Mouse (Mus musculus) heart, embryonic 11.5 days (tissue): ENCODE results near the gene Pla2g4b. TPM values are rescaled to one million over a fixed set of nuclear protein-coding genes. Genes with fewer than 3 reads are reported as not detected.

Experiments used
- ATAC-seq: fragments of 200-750 bp; cut with Nextera tagmentation; replicated peaks from 2 replicates; pipeline ENCODE4 v1.8.0; 2017; ENCODE audit warnings: moderate library complexity; ENCODE audit not compliant: insufficient number of reproducible peaks, low FRiP score, low TSS enrichment
- H3K27ac ChIP-seq: fragments of 300-500 bp; sonication (generic); 2 replicates; pipeline ENCODE4 v1.5.1; 2014; ENCODE audit warnings: mild to moderate bottlenecking, low read depth, low read length
- H3K27me3 ChIP-seq: fragments of 300-500 bp; sonication (generic); 2 replicates; pipeline ENCODE4 v1.6.1; 2014; ENCODE audit warnings: mild to moderate bottlenecking, low read length, mixed read lengths; ENCODE audit not compliant: control insufficient read depth, insufficient read depth
- H3K36me3 ChIP-seq: fragments of 300-500 bp; sonication (generic); 2 replicates; pipeline ENCODE4 v1.6.1; 2014; ENCODE audit warnings: mild to moderate bottlenecking, low read length, moderate library complexity, mixed read lengths; ENCODE audit not compliant: control insufficient read depth, insufficient read depth
- H3K4me1 ChIP-seq: fragments of 300-500 bp; sonication (generic); 2 replicates; pipeline ENCODE4 v1.6.1; 2014; ENCODE audit warnings: low read length; ENCODE audit not compliant: control insufficient read depth, insufficient read depth
- H3K4me2 ChIP-seq: fragments of 300-500 bp; sonication (generic); 2 replicates; pipeline ENCODE4 v1.6.1; 2014; ENCODE audit warnings: mild to moderate bottlenecking, moderate library complexity
- H3K4me3 ChIP-seq: fragments of 300-500 bp; sonication (generic); 2 replicates; pipeline ENCODE4 v1.5.1; 2014; ENCODE audit warnings: low read depth, low read length
- H3K9ac ChIP-seq: fragments of 300-500 bp; sonication (generic); 2 replicates; pipeline ENCODE4 v1.6.1; 2014; ENCODE audit warnings: mild to moderate bottlenecking, low read depth, low read length, moderate library complexity
- H3K9me3 ChIP-seq: fragments of 300-500 bp; sonication (generic); replicated peaks from 2 replicates; pipeline ENCODE4 v1.6.1; 2016; ENCODE audit warnings: low read length; ENCODE audit not compliant: control insufficient read depth
- WGBS: fragments of 180-500 bp; shearing (Covaris S2); extraction: QIAGEN DNeasy Blood & Tissue Kit; methylation state at CpG from one replicate; pipeline ENCODE4 v1.1.7; 2014; ENCODE audit not compliant: insufficient replicate concordance; 5-methylcytosine and 5-hydroxymethylcytosine counted together
- polyA plus RNA-seq: library from polyadenylated mRNA; unstranded; fragments of >200 nt; fragmentation: Nextera tagmentation; extraction: Ambion mirVana; gene quantifications from 2 replicates; pipeline ENCODE4 v1.2.1, GENCODE M21; 2014

The Pla2g4b gene
- polyA plus RNA-seq, 1 experiment from 2014 or later = 1.2 TPM

DNA sequence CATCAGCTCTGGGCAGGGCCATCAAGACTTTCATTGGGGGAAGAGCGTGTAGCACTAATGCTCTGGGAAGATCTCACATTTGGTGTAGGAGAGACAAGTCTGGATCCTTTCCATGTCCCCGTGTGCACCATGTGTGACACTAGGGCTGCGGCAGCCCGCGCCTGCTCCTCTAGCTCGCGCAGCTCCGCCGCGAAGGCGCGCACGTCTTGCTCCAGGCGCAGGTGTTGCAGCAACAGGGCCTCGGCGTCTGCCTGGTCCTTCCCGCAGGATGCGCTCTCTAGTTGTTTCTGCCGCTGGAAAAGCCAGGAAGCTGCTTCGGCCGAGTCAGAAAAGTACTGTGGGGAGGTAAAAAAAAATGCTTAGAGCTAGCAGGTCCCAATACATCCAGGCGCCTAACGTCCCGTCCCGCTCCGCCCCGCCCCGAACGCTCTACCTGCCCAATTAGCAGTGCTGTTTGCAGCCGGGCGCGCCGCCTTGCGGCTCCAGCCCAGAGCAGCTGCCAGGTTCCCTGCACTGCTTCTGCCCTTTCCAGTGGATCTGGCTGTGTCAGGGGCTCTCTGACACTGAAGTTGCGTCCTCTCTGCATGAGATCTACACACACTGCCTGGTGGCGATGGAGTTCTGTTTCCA lies 43.0 kb downstream of the Pla2g4b start:
- peaks cover 24% of the 10 kb centered on the region for H3K27me3 ChIP-seq
- WGBS = 2% methylated on average over 36 of the region's 36 CpGs
- H3K9ac ChIP-seq = 0 out of 2 replicates have a peak overlapping the region, but pooled peaks have one; percentile 39

GRCm38 (mm10) chr2:120082416-120082815 lies 49.2 kb downstream of the Pla2g4b start:
- WGBS = 61% methylated on average over 2 of the region's 2 CpGs
- Histone ChIP-seq H3K9ac (no peak overlapping the region), H3K27me3 (peaks cover 4% of the 10 kb centered on the region), H3K9me3 (no peaks in the 10 kb centered on the region), H3K4me1 (peaks cover 2% of the 10 kb centered on the region; the same call in 1 of the 2 replicates), H3K4me3 (no peak overlapping the region), H3K36me3 (no peaks in the 10 kb centered on the region; the same call in 1 of the 2 replicates), H3K27ac (no peak overlapping the region), H3K4me2 (no peak overlapping the region)
- ATAC-seq = no peak

More for the DNA sequence above, 43.0 kb downstream of the Pla2g4b start:
- Histone ChIP-seq H3K4me2 (peak overlapping the region; percentile 70), H3K27ac (no peak overlapping the region), H3K4me3 (peak overlapping the region; percentile 38), H3K36me3 (no peaks in the 10 kb centered on the region), H3K9me3 (no peaks in the 10 kb centered on the region), H3K4me1 (0 out of 2 replicates have a peak, but pooled peaks cover 8% of the 10 kb centered on the region)
- ATAC-seq = no peak

GRCm38 (mm10) chr2:120084593-120085361 lies 51.6 kb downstream of the Pla2g4b start:
- Histone ChIP-seq H3K27ac (no peak overlapping the region), H3K4me3 (no peak overlapping the region), H3K9me3 (no peaks in the 10 kb centered on the region), H3K36me3 (peaks cover under 1% of the 10 kb centered on the region), H3K27me3 (no peaks in the 10 kb centered on the region), H3K9ac (0 out of 2 replicates have a peak overlapping the region, but pooled peaks have one; percentile 54), H3K4me2 (no peak overlapping the region), H3K4me1 (peaks cover 2% of the 10 kb centered on the region; the same call in 1 of the 2 replicates)
- ATAC-seq = no peak
- WGBS = 60% methylated on average over 14 of the region's 14 CpGs

GRCm38 (mm10) chr2:120086038-120086437 lies 52.8 kb downstream of the Pla2g4b start:
- no peak overlapping the region for H3K9ac ChIP-seq
- no peak overlapping the region for H3K27ac ChIP-seq
- WGBS = 72% methylated on average over 3 of the region's 3 CpGs
- H3K27me3 ChIP-seq = no peaks in the 10 kb centered on the region
- ATAC-seq = no peak
- peaks cover 5% of the 10 kb centered on the region for H3K4me1 ChIP-seq
- H3K4me3 ChIP-seq = no peak overlapping the region
- peaks cover 5% of the 10 kb centered on the region for H3K36me3 ChIP-seq
- no peaks in the 10 kb centered on the region for H3K9me3 ChIP-seq
- H3K4me2 ChIP-seq = no peak overlapping the region

- Histone ChIP-seq H3K4me3 (no peak overlapping the region), H3K27ac (no peak overlapping the region), H3K27me3 (no peaks in the 10 kb centered on the region), H3K4me1 (peaks cover 5% of the 10 kb centered on the region), H3K9me3 (no peaks in the 10 kb centered on the region), H3K9ac (no peak overlapping the region), H3K36me3 (peaks cover 8% of the 10 kb centered on the region), H3K4me2 (no peak overlapping the region)
- 90% methylated on average over 3 of the region's 3 CpGs for WGBS
- no peak for ATAC-seq
Observed at GRCm38 (mm10) chr2:120087391-120087790, 54.2 kb downstream of the Pla2g4b start.

GRCm38 (mm10) chr2:120087897-120088296 lies 54.7 kb downstream of the Pla2g4b start:
- H3K27me3 ChIP-seq = no peaks in the 10 kb centered on the region
- H3K27ac ChIP-seq = no peak overlapping the region
- WGBS = 89% methylated on average over 2 of the region's 2 CpGs
- no peak overlapping the region for H3K4me3 ChIP-seq
- no peaks in the 10 kb centered on the region for H3K9me3 ChIP-seq
- no peak overlapping the region for H3K4me2 ChIP-seq
- H3K4me1 ChIP-seq = peaks cover 5% of the 10 kb centered on the region
- peaks cover 8% of the 10 kb centered on the region for H3K36me3 ChIP-seq
- no peak for ATAC-seq
- no peak overlapping the region for H3K9ac ChIP-seq

GRCm38 (mm10) chr2:120090979-120091378 lies 57.8 kb downstream of the Pla2g4b start:
- H3K9ac ChIP-seq = no peak overlapping the region
- H3K27ac ChIP-seq = no peak overlapping the region
- H3K36me3 ChIP-seq = peaks cover 8% of the 10 kb centered on the region
- 76% methylated on average over 17 of the region's 17 CpGs for WGBS
- no peak overlapping the region for H3K4me2 ChIP-seq
- no peaks in the 10 kb centered on the region for H3K9me3 ChIP-seq
- H3K4me1 ChIP-seq = peaks cover 12% of the 10 kb centered on the region
- no peak overlapping the region for H3K4me3 ChIP-seq
- ATAC-seq = no peak
- no peaks in the 10 kb centered on the region for H3K27me3 ChIP-seq
